Mouse (Mus musculus) urinary bladder, postnatal 4 days (tissue): ENCODE results near the gene Blmh.
"Not testable (repeated sequence)": the region's sequence is repeated elsewhere in the genome, so short reads cannot be mapped to it uniquely, and the experiment has no call there.

Source experiments
- DNase-seq, 2 experiments: peaks; one replicate each; pipeline ENCODE4 v3.0.0; 2021 to 2022; ENCODE audit warnings: low spot score in 2 of 2

Blmh gene

DNA sequence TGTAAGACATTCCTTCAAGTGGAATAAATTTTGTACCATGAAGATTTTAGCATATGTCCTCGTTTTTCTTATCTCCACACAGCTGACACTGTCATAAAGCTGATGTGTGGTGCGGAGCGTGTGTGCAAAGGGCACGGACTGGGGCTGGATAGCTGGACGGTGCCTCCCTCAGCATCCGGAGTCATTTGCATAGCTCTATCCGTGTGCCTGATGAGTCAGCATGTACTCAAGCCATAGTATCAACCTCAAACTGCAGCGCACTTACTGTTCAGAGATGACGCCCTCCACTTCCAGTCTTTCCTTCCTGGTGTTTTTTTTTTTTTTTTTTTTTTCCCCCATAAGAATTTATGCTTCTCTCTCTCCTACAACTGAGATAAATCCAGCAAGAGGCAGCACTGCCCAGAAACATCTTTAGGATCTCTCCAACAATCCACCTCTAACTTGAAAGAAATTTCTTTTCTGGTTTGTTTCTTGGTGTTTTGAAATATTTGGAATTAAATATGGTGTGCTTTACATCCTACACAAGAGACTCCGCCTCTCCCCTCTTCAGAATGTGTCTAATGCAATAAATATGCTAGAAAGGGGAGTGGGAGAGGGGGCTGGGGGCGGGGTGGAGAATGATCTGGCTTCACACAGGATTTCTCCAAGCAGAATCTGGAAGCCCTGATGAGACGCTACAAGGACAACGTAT lies 7.9 kb upstream of the Blmh start:
- no peak for DNase-seq

DNA sequence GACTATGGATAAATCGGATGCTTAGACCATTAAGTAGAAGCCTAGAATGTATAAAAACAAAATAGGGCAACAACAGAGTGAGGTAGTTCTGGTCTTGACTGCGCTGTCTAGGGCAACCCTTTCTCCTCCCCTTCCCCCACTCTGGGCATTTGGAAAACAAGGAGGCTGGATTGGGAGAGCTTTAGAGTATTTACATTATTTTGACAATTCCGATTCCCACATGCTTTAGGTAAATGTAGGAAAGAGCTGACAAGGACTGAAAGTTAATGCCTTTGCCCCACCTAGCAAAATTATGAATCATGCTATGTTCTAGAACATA lies 7.4 kb upstream of the Blmh start:
- DNase-seq: no peak

DNA sequence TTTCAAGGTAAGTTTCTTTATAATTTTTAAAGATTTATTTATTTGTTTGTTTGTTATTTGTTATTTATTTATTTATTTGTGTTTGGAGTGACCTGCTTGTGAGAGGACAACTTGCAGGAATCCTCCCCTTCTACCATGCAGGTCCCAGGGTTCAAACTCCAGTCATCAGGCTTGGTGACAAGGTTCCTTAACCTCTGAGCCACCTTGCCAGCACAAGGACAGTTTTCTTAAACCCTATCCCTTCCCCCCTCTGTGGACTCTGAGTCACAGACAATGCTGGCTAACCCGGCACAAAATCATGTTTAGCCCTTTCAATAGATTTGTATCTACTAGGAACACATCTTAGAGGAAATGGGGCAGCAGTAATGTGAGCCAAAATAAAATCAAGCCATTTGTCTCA lies 4.0 kb upstream of the Blmh start:
- DNase-seq: no peak

DNA sequence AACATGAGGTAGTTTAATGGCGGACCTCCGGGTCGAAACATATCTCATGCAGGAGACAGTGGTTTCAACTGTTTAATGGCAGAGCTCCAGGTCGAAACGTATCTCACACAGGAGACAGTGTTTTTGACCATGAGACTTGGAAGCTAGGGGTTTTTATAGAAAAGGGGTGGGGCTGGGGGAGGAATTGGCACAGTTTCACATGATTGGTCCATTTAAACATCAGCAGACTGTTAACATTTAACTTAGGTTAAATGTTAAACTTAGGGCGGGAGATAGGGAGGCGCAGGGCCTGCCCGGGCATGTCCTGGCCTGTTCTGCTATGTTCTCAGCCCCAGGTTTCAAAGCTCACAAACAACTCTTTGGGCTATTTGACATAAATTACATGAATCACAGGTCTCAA lies 4.0 kb downstream of the Blmh start:
- not testable (repeated sequence) for DNase-seq

DNA sequence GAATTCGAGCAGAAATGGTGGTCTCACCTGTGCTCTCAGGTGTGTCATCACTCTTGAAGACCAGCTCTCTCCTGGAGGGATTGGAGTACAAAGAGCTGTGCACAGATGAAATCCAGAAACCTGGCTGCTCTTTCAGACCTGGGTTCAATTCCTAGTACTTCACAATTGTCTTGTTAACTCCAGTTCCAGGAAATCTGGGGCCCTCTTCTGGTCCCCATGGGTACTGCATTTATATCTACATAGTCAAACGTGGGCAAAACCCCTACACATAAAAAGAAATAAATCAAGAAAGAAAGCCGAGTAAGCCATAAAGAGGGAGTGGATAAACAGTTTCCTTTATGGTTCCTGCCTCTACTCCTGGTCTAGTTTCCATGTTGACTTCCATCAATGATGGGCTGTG lies 8.6 kb downstream of the Blmh start:
- no peak for DNase-seq

DNA sequence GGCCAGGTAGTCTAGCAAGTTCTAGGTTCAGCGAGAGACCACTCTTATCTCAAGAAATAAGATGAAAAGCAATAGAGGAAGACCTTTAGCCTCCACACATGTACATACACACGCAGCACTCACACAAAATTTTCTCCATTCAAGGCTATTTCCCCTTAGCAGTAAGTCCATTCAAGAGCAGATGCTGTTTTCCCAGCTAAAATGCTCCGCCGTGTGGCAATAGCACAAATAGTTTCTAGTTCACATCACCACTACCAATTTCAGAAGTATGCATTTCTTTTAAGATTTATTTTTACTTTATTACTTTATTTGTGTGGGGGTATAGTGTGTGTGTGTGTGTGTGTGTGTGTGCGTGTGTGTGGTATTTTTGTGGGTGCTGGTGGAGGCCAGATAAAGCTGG lies 12.0 kb downstream of the Blmh start:
- DNase-seq: no peak

DNA sequence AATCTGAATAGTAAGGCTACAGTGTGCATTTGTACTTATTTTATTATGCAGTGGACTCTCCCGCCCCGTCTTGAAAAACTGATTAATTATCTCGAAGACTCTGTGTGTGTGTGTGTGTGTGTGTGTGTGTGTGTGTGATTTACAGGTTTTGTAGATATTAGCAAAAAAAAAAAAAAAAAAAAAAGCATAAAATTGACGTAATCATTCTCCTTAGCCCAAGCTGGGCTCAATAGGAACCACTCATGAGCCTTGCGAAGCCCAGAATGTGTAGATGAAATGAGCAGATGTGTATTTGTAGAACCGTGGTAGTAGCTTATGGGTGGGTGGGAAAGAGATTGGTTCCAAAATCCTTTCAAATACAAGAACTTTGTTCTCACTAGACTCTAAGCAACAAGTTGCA lies 20.2 kb downstream of the Blmh start:
- DNase-seq: no peak

DNA sequence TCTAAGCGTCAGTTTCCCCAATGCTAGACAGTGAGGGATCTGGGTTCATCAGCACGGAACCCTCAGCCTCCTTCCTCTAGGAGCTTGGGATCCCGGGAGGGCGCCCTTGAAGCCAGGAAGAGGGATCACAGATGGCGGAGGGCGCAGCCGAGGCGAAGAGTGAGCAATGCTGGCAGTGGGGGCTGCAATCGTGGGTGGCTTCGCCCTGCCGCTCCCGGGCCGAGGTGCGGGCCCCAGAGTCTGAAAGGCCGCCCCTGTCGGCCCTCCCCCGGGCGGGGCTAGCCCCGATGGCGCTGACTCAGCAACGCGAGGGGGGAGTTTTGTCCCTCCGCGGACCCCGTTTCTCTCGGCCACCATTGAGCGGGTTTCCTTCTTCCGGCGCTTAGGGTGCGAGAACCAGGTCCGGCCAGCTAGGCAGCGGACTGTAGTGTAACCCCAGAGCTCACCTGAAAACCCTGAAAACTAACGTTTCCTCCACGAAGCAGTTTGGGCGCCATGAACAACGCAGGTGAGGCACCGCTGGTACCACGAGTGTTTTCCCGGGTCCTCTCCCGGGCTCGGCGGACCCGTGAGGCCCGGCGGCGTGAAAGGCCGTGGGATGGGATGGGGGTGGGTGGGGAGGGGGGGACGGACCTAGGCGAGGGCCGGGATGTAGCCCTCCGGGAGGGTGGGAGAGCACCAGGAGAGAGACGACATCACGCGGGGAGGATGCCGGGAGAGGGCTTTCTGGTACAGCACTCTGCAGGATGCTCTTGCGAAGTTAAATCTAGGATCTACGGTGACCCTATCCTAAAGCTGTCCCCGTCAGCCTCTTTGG lies 21.0 kb downstream of the Blmh start:
- peak; percentile 94 to 96 for DNase-seq

DNA sequence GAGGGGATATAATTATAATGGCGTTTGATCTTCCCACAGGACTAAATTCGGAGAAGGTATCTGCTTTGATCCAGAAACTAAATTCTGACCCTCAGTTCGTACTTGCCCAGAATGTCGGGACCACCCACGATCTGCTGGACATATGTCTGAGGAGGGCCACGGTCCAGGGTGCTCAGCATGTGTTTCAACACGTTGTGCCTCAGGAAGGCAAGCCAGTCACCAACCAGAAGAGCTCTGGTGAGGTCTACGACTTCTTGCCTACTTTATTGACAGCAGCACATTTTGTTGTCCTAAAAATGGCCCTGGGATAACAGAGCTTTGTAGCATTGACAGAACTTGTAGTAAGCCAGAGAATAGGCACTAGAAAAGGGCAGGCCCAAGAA lies 21.6 kb downstream of the Blmh start:
- no peak for DNase-seq

DNA sequence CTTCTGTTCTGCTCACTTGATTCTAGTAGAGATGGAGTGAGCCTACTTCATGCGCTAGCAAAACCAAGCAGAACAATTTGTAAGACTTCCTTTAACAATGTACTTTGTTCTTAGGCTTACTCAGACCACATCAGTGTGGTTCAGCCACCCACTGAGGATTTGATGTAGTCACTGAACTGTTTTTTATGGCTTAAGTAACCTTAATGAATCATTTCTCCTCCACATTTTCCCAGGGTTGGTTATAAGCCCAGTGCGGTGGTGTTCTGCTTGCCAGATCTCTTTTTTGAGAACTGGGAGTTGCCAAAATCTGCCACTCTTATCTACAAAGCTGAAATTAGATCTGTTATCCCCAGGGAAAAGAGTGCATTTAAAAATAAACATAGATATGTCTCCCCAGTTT lies 28.9 kb downstream of the Blmh start:
- no peak for DNase-seq

DNA sequence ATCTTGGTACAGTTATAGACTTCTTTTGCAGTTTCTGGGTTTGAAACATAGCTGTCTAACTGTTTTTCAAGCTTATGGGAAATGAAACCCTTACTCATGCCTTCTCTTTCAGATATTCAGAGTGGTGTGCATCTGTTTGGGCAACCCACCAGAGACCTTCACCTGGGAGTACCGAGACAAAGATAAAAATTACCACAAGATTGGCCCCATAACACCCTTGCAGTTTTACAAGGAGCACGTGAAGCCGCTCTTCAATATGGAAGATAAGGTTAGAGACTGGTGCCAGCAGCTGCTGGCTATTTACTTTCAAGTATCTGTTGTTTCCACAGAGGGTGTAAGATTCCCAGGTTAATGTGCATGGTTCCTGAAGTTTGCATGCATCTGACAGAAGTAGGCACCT lies 41.1 kb downstream of the Blmh start:
- DNase-seq: no peak

DNA sequence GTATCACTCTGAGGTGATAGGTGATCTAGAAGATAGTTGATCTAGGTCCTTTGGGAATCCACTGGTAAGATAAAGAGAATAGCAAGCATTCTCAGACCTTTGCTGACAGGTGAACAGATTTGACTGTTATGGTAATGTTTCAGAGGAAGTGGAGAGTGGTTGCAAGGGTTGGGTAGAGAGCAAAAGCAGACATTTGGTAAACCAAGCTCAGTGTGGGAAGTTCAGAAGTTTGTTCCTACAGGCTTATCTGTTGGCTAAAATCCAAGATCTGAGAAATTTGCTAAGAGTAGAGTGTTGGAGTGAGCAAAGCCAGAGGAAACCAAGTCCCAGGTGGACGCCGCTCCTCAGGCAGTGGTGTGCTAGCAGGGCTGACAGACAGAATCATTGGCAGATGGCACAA lies 45.7 kb downstream of the Blmh start:
- DNase-seq: no peak

DNA sequence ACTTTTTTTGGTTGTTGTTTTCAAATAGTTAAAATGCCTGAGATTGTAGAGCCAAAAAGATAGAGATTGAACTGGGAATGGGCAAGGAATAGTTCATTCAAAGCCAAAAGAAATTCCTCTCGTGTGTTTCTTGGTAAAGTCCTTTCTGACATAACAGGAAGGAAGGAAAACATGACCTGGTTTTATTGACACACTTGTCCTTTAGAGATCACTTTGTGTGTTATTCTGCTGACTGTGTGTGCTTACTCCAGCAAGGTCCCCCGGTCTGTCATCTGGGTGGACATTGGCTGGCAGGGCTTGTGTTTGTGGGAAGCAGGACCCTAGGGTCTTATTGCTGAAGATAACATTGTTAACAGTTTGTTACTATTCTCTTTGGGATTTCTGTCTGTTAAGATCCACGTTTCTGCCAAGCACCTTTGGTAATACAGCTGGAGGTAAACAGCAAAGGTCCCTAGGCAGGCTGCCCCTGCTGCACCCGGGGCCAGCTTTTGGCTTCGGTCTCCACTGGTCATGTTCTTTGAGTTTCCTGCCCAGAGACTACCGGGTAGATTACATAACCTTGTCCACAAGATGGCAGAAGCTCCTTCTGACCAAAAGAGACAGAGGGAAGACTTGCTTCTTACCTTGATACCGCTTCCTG lies 50.2 kb downstream of the Blmh start:
- no peak for DNase-seq

DNA sequence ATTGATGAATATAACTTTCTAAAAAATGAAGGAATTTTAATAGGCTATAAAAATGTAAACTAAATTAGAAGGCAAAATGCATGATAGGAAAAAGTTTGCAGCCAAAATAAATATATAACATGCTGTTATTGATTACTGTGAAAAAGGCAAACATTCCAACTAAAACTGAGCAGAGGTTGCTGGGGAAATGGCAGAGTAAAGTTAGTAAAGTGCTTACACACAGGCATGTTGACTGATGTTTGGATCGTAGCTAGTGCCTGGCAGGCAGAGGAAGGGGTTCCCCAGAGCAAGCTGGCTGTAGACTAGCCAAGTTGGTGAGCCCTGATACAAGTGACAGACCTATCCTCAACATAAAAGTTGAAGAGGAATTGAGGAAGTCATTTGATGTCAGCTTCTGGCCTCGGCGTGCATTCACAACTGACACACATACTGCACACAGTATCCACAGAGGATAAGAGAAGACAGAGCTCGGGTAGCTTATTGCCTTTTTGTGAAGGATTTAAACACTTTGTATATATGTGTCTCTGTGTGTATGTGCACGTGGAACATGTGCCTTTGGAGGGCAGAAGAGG lies 57.0 kb downstream of the Blmh start:
- no peak for DNase-seq

DNA sequence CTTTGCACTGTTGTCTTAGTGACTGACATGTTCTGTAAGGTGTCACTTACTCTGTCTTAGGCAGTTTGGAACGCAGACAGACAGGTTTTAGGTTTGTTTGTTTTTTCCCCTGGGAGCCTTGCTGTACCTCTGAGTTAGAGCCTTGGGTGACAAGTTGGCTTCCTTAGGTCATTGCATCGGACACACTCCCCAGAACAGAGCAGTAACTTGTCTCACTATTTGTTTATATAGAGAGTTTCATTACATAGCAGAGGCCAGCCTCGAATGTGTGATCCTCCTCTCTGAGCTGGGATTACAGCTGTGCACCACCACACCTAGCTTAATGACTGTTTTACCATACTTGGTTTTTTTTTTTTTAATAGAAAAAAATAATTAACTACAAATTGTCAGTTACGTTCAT lies 57.8 kb downstream of the Blmh start:
- DNase-seq: no peak

DNA sequence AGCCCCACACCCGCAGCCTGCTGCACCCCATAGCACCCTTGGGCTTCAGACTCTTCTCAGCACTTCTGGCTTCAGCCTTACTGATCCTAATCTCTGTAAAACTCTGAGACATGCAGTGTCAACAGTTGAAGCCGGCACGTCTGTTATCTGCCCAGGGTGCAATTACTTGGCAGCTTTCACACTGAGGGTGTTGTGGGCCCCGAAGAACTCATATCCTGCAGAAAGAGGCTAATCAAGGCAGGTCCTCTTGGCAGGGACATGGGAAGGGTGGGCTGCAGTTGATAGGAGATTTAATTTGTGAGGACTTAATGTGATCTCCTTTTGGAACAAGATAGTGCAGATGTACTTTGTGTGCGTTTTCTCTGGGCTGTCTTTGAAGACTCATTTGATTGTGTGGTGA lies 59.0 kb downstream of the Blmh start:
- no peak for DNase-seq

DNA sequence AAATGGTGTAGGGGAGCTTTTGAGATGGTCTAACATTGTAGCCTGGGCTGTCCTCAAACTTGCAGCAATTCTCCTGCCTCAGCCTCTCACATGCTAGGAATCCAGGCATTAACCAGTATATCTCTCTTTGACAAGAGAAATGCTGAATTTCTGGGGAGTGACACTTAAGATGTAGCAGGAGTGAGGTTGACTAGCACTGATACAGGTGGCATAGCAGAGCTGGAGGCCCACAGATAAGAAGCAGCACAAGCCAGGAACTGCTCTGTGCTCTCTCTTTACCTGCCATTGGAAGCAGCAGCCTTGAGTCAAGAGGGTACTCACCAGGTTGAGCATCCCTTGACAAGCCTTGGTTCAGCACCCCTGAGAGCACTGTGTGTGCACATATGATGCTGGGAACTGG lies 59.6 kb downstream of the Blmh start:
- no peak for DNase-seq

DNA sequence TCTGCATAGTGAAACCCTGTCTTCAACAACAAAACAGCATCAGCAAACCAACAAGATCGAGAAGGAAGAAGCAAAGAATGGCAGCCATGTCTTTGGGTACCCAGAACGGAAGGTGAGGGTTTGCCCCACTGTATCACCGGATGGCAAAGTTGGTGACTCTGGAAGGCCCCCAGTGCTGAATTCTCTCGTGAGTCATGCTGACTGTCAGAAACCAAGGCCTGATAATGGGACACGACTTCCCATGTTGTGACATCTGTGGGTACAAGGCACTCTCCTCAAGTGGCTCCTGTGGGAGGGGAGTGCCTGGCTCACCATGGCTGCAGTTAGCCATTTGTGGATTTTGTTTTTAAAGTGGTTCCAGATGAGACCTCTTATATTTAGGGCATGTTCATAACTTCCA lies 66.2 kb downstream of the Blmh start:
- no peak for DNase-seq

DNA sequence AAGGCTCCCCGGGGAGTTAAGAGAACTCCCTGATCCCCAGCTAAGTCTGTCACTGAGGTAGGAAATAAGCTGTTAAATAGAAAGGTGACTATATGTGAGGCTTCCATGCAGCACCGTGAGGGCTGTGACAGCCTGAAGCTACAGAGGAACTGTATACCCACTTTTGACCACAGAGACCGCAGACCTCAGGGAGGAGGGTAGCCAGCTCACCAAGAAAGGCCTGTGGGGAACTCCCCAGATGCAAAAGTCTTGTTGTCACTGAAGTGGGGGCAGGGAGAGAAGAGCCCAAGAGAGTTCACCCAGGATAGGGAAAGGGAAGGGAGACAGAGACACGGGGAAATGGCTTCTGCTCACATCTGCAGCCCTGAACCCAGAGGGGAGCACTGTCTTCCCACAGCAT lies 68.3 kb downstream of the Blmh start:
- DNase-seq: no peak

DNA sequence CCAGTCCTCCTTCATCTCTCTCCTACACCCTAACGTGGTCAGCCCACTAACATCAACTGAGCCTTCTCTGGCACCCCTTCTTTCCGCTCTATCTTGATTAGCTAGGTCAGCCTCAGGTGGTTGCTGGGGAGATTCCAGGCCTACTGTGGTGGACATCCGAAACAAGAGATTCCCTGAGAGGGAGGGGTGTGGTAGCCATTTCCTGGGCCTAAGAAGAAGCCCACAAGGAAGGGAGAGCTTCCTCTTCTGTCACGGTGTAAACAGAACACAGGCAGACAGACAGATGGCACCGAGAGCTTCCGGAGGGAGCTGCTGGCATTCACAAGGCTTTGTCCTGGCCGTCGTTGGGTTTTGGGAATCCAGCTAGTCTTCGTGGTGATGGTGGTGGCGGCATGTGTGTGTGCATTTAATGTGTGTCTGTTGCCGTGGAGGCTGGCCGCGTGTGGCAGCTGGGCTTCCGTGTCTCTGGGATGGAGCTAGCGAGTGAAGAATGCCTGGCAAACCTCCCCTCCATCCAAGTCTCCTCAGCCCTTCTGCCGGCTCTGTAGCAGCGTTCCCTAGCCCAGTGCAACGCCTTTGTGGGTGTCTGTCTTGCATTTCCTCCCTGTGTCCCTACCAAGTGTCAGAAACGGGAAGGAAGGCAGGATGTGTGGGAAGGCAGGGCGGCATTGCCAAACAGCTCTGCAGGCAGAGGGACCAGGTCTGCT lies 71.5 kb downstream of the Blmh start:
- DNase-seq: no peak

DNA sequence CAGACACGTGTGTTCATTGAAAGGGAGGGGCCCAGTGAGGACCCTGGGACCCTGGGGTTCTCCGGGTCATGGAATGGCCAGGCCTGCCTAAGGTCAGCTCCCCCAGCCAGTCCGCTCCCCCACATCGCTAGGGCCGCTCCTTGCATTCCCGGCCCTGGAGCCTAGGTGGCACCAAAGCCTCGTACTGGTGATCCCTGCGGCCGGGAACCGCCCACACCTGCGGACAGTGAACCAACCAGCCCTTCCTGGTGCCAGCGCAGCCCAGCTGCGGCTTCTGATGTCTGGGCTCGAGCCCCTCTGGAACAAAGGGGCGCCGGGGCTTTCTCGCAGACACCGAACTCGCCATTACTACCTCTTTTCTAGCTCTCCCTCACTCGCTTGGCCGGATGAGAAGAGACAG lies 72.7 kb downstream of the Blmh start:
- DNase-seq: peak; percentile 64 to 77
